Mouse (Mus musculus) kidney, postnatal 0 days (tissue): ENCODE results near the gene Kcnc2. TPM values are rescaled to one million over a fixed set of nuclear protein-coding genes. Genes with fewer than 3 reads are reported as not detected.

Source experiments
- ATAC-seq: fragments of 200-750 bp; cut with Nextera tagmentation; replicated peaks from 2 replicates; pipeline ENCODE4 v1.8.0; 2017; ENCODE audit warnings: low read depth, moderate number of reproducible peaks, moderate TSS enrichment, moderate library complexity; ENCODE audit not compliant: low FRiP score
- DNase-seq: peaks from one replicate; pipeline ENCODE4 v3.0.0-alpha.2; 2016; ENCODE audit warnings: low spot score
- H3K27ac ChIP-seq: fragments of 300-500 bp; sonication (generic); 2 replicates; pipeline ENCODE4 v1.5.1; 2014; ENCODE audit warnings: mild to moderate bottlenecking
- H3K27me3 ChIP-seq: fragments of 300-500 bp; sonication (generic); 2 replicates; pipeline ENCODE4 v1.6.1; 2014; ENCODE audit warnings: low read length, mixed read lengths; ENCODE audit not compliant: insufficient read depth
- H3K36me3 ChIP-seq: fragments of 300-500 bp; sonication (generic); 2 replicates; pipeline ENCODE4 v1.6.1; 2014; ENCODE audit warnings: low read length, mixed read lengths; ENCODE audit not compliant: insufficient read depth
- H3K4me1 ChIP-seq: fragments of 300-500 bp; sonication (generic); replicated peaks from 2 replicates; pipeline ENCODE4 v1.6.1; 2014; ENCODE audit warnings: antibody characterized with exemption, low read length, mixed read lengths; ENCODE audit not compliant: insufficient read depth
- H3K4me2 ChIP-seq: fragments of 300-500 bp; sonication (generic); 2 replicates; pipeline ENCODE4 v1.6.1; 2014; ENCODE audit warnings: mild to moderate bottlenecking, low read length, moderate library complexity, mixed read lengths
- H3K4me3 ChIP-seq: fragments of 300-500 bp; sonication (generic); replicated peaks from 2 replicates; pipeline ENCODE4 v1.5.1; 2014; ENCODE audit warnings: low read depth, low read length
- H3K9ac ChIP-seq: fragments of 300-500 bp; sonication (generic); 2 replicates; pipeline ENCODE4 v1.6.1; 2014; ENCODE audit warnings: low read depth, low read length
- H3K9me3 ChIP-seq: fragments of 300-500 bp; sonication (generic); replicated peaks from 2 replicates; pipeline ENCODE4 v1.6.1; 2016; ENCODE audit warnings: low read length, inconsistent platforms, mixed read lengths
- CTCF ChIP-seq: IDR thresholded peaks from 2 replicates; pipeline ENCODE4 v1.5.1; 2016; ENCODE audit warnings: antibody characterized with exemption, low read depth, mild to moderate bottlenecking, moderate library complexity
- WGBS: fragments of 180-500 bp; shearing (Covaris S2); extraction: QIAGEN DNeasy Blood & Tissue Kit; methylation state at CpG from one replicate; pipeline ENCODE4 v1.1.7; 2014; 5-methylcytosine and 5-hydroxymethylcytosine counted together
- polyA plus RNA-seq: library from polyadenylated mRNA; unstranded; fragments of >200 nt; fragmentation: Nextera tagmentation; extraction: Ambion mirVana; gene quantifications from 2 replicates; pipeline ENCODE4 v1.2.1, GENCODE M21; 2015

Kcnc2 gene
- polyA plus RNA-seq, 1 experiment from 2014 or later, result 7.7 TPM

GRCm38 (mm10) chr10:112315136-112315535 is 44.2 kb downstream of the Kcnc2 start:
- Histone ChIP-seq H3K4me3 (no peak overlapping the region), H3K9me3 (no peaks in the 10 kb centered on the region), H3K4me1 (no peaks in the 10 kb centered on the region), H3K27me3 (no peaks in the 10 kb centered on the region), H3K9ac (no peak overlapping the region), H3K4me2 (no peak overlapping the region), H3K36me3 (no peaks in the 10 kb centered on the region), H3K27ac (no peak overlapping the region)
- 38% methylated on average over 11 of the region's 11 CpGs for WGBS
- no peak for ATAC-seq
- no peak for DNase-seq
- TF ChIP-seq CTCF, result no peak

DNA sequence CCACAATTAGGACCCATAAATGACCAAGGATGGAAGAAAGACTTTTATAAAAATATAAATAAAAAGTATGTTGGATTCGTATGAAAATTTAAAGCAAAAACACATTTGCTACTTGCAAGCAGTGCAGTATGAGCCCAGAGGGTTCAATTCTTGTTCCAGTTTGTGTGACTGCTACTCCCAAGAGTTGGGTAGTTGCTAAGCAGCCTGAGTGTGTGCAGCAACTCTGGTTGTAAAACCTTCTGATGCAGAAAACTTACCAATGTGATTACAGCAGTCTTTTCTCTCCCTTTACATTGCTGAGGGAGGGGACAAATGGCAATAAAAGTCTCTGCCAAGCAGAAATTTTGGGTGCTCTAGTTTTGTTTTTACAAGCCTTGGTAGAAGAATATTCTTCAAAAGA is 46.9 kb downstream of the Kcnc2 start:
- no peak for TF ChIP-seq CTCF
- H3K27me3 ChIP-seq, result no peaks in the 10 kb centered on the region
- ATAC-seq (no peak), DNase-seq (no peak)
- no peak overlapping the region for H3K4me3 ChIP-seq
- no peaks in the 10 kb centered on the region for H3K4me1 ChIP-seq
- WGBS, result 84% methylated on average over 1 of the region's 1 CpGs
- no peak overlapping the region for H3K4me2 ChIP-seq
- H3K27ac ChIP-seq, result no peak overlapping the region
- no peak overlapping the region for H3K9ac ChIP-seq
- no peaks in the 10 kb centered on the region for H3K9me3 ChIP-seq
- no peaks in the 10 kb centered on the region for H3K36me3 ChIP-seq

GRCm38 (mm10) chr10:112357669-112358362 is 86.9 kb downstream of the Kcnc2 start:
- TF ChIP-seq CTCF, result no peak
- H3K36me3 ChIP-seq, result no peaks in the 10 kb centered on the region
- H3K27me3 ChIP-seq, result no peaks in the 10 kb centered on the region
- no peaks in the 10 kb centered on the region for H3K9me3 ChIP-seq
- no peaks in the 10 kb centered on the region for H3K4me1 ChIP-seq
- ATAC-seq (no peak), DNase-seq (no peak)
- H3K4me3 ChIP-seq, result no peak overlapping the region
- no peak overlapping the region for H3K9ac ChIP-seq
- H3K4me2 ChIP-seq, result no peak overlapping the region
- WGBS, result 73% methylated on average over 3 of the region's 3 CpGs
- H3K27ac ChIP-seq, result no peak overlapping the region

DNA sequence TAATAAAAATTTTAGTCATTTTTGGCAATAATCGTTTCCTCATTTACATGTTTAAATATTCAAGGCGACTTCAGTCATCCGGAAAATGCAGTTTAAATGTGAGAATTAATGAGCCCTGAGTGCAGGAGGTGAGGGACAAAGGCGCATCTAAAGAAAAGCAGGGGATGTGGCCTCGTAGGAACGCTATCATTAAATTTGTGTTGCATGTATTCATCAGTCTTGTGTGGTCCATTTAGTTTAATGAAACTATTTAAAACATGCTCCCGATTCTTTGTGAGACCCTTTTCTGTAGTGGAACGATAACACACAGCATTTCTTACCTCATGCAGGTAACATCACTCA is 87.4 kb downstream of the Kcnc2 start:
- no peak for DNase-seq
- no peak for ATAC-seq
- Histone ChIP-seq H3K27me3 (no peaks in the 10 kb centered on the region), H3K9me3 (no peaks in the 10 kb centered on the region), H3K27ac (no peak overlapping the region), H3K4me3 (no peak overlapping the region), H3K9ac (no peak overlapping the region), H3K4me1 (no peaks in the 10 kb centered on the region), H3K4me2 (no peak overlapping the region), H3K36me3 (no peaks in the 10 kb centered on the region)
- WGBS, result 61% methylated on average over 8 of the region's 8 CpGs
- no peak for TF ChIP-seq CTCF

GRCm38 (mm10) chr10:112360704-112361103 is 89.8 kb downstream of the Kcnc2 start:
- Histone ChIP-seq H3K27me3 (no peaks in the 10 kb centered on the region), H3K27ac (no peak overlapping the region), H3K9me3 (no peaks in the 10 kb centered on the region), H3K9ac (no peak overlapping the region), H3K4me3 (no peak overlapping the region), H3K36me3 (no peaks in the 10 kb centered on the region), H3K4me1 (no peaks in the 10 kb centered on the region), H3K4me2 (no peak overlapping the region)
- DNase-seq (no peak), ATAC-seq (no peak)
- 79% methylated on average over 5 of the region's 5 CpGs for WGBS
- no peak for TF ChIP-seq CTCF

- Histone ChIP-seq H3K4me2 (no peak overlapping the region), H3K9ac (no peak overlapping the region), H3K4me3 (no peak overlapping the region), H3K36me3 (no peaks in the 10 kb centered on the region), H3K27me3 (no peaks in the 10 kb centered on the region), H3K27ac (no peak overlapping the region), H3K9me3 (no peaks in the 10 kb centered on the region), H3K4me1 (no peaks in the 10 kb centered on the region)
- no peak for TF ChIP-seq CTCF
- ATAC-seq (no peak), DNase-seq (no peak)
- WGBS, result 25% methylated on average over 3 of the region's 3 CpGs
Measured at GRCm38 (mm10) chr10:112368369-112368768, 97.4 kb downstream of the Kcnc2 start.

GRCm38 (mm10) chr10:112377163-112377562 is 106.2 kb downstream of the Kcnc2 start:
- TF ChIP-seq CTCF, result no peak
- Histone ChIP-seq H3K4me3 (no peak overlapping the region), H3K4me2 (no peak overlapping the region), H3K27me3 (no peaks in the 10 kb centered on the region), H3K27ac (no peak overlapping the region), H3K4me1 (no peaks in the 10 kb centered on the region), H3K36me3 (no peaks in the 10 kb centered on the region), H3K9ac (no peak overlapping the region), H3K9me3 (no peaks in the 10 kb centered on the region)
- ATAC-seq (no peak), DNase-seq (no peak)
- 86% methylated on average over 5 of the region's 5 CpGs for WGBS
